Mouse (Mus musculus): ENCODE data around the gene Rasa3. TPM values are rescaled to one million over a fixed set of nuclear protein-coding genes. Genes with fewer than 3 reads are reported as not detected.

Gene Rasa3
- polyA plus RNA-seq (2016; fragmentation: Nextera tagmentation; extraction: Ambion mirVana), result 24.8 and 27.2 TPM in 2 replicates

- Histone ChIP-seq H3K9me3 (no peaks in the 10 kb centered on the region), H3K4me1 (peaks cover 30% of the 10 kb centered on the region), H3K27me3 (ENCODE audit: poor library complexity, severe bottlenecking) (peaks cover 40% of the 10 kb centered on the region), H3K4me3 (peak within 1 kb of the TSS; percentile 83), H3K27ac (peak within 1 kb of the TSS; percentile 91), H3K36me3 (replicated peaks) (no peaks in the 10 kb centered on the region)
- DNase-seq (ENCODE audit: extremely low spot score, low spot score), result peak; percentile 93
- under 1% methylated on average over 39 of the region's 42 CpGs for WGBS
Measured at GRCm38 (mm10) chr8:13677413-13677883, at the start of gene Rasa3. Gene Rasa3 (minus strand): TSS chr8:13677603.

GRCm38 (mm10) chr8:13725722-13726121, 48.3 kb upstream of the Rasa3 start:
- H3K4me1 ChIP-seq, result no peaks in the 10 kb centered on the region
- H3K27me3 ChIP-seq (ENCODE audit: poor library complexity, severe bottlenecking), result no peaks in the 10 kb centered on the region
- no peak for DNase-seq (ENCODE audit: extremely low spot score, low spot score)
- no peaks in the 10 kb centered on the region for H3K9me3 ChIP-seq
- H3K4me3 ChIP-seq, result no peak overlapping the region
- no peak overlapping the region for H3K27ac ChIP-seq
- H3K36me3 ChIP-seq (replicated peaks), result no peaks in the 10 kb centered on the region

- DNase-seq (ENCODE audit: extremely low spot score, low spot score), result no peak
- no peaks in the 10 kb centered on the region for H3K4me1 ChIP-seq
- no peaks in the 10 kb centered on the region for H3K27me3 ChIP-seq (ENCODE audit: poor library complexity, severe bottlenecking)
- H3K9me3 ChIP-seq, result peaks cover 3% of the 10 kb centered on the region; the same call in 1 of the 2 replicates
- H3K36me3 ChIP-seq (replicated peaks), result no peaks in the 10 kb centered on the region
- no peak overlapping the region for H3K27ac ChIP-seq
- 94% methylated on average over 8 of the region's 8 CpGs for WGBS
- no peak overlapping the region for H3K4me3 ChIP-seq
Measured at GRCm38 (mm10) chr8:13718980-13719379, 41.6 kb upstream of the Rasa3 start.

GRCm38 (mm10) chr8:13708514-13708913, 31.1 kb upstream of the Rasa3 start:
- Histone ChIP-seq H3K4me3 (no peak overlapping the region), H3K36me3 (replicated peaks) (no peaks in the 10 kb centered on the region), H3K27me3 (ENCODE audit: poor library complexity, severe bottlenecking) (no peaks in the 10 kb centered on the region), H3K9me3 (peaks cover 5% of the 10 kb centered on the region; the same call in 1 of the 2 replicates), H3K4me1 (peaks cover 19% of the 10 kb centered on the region), H3K27ac (no peak overlapping the region)
- WGBS, result 90% methylated on average over 5 of the region's 5 CpGs
- DNase-seq (ENCODE audit: extremely low spot score, low spot score), result no peak

- Histone ChIP-seq H3K36me3 (replicated peaks) (no peaks in the 10 kb centered on the region), H3K9me3 (peaks cover 5% of the 10 kb centered on the region; the same call in 1 of the 2 replicates), H3K4me3 (no peak overlapping the region), H3K4me1 (peaks cover 25% of the 10 kb centered on the region), H3K27me3 (ENCODE audit: poor library complexity, severe bottlenecking) (no peaks in the 10 kb centered on the region), H3K27ac (0 out of 2 replicates have a peak overlapping the region, but pooled peaks have one; percentile 85)
- 90% methylated on average over 5 of the region's 5 CpGs for WGBS
- DNase-seq (ENCODE audit: extremely low spot score, low spot score), result no peak
Measured at GRCm38 (mm10) chr8:13706918-13707317, 29.5 kb upstream of the Rasa3 start.

GRCm38 (mm10) chr8:13705668-13706067, 28.3 kb upstream of the Rasa3 start, which contains the start of gene Cfap97d2:
Gene Cfap97d2 (plus strand): TSS chr8:13705889.
- Histone ChIP-seq H3K27me3 (ENCODE audit: poor library complexity, severe bottlenecking) (no peaks in the 10 kb centered on the region), H3K4me3 (peak within 1 kb of the TSS; percentile 34), H3K4me1 (peaks cover 25% of the 10 kb centered on the region), H3K27ac (peak within 1 kb of the TSS; percentile 85), H3K36me3 (replicated peaks) (no peaks in the 10 kb centered on the region), H3K9me3 (peaks cover 5% of the 10 kb centered on the region; the same call in 1 of the 2 replicates)
- WGBS, result 3% methylated on average over 5 of the region's 5 CpGs
- DNase-seq (ENCODE audit: extremely low spot score, low spot score), result peak; percentile 89

- no peak for DNase-seq (ENCODE audit: extremely low spot score, low spot score)
- Histone ChIP-seq H3K9me3 (peaks cover 5% of the 10 kb centered on the region; the same call in 1 of the 2 replicates), H3K36me3 (replicated peaks) (no peaks in the 10 kb centered on the region), H3K27me3 (ENCODE audit: poor library complexity, severe bottlenecking) (no peaks in the 10 kb centered on the region), H3K27ac (no peak overlapping the region), H3K4me1 (peaks cover 25% of the 10 kb centered on the region), H3K4me3 (no peak overlapping the region)
- 91% methylated on average over 4 of the region's 4 CpGs for WGBS
Measured at GRCm38 (mm10) chr8:13704301-13704700, 26.9 kb upstream of the Rasa3 start.

GRCm38 (mm10) chr8:13703756-13704155, 26.4 kb upstream of the Rasa3 start:
- 91% methylated on average over 6 of the region's 6 CpGs for WGBS
- Histone ChIP-seq H3K27me3 (ENCODE audit: poor library complexity, severe bottlenecking) (no peaks in the 10 kb centered on the region), H3K4me1 (peaks cover 25% of the 10 kb centered on the region), H3K36me3 (replicated peaks) (no peaks in the 10 kb centered on the region), H3K9me3 (peaks cover 2% of the 10 kb centered on the region; the same call in 1 of the 2 replicates), H3K4me3 (no peak overlapping the region), H3K27ac (no peak overlapping the region)
- DNase-seq (ENCODE audit: extremely low spot score, low spot score), result no peak

- WGBS, result 53% methylated on average over 4 of the region's 4 CpGs
- H3K4me3 ChIP-seq, result no peak overlapping the region
- DNase-seq (ENCODE audit: extremely low spot score, low spot score), result no peak
- H3K36me3 ChIP-seq (replicated peaks), result no peaks in the 10 kb centered on the region
- no peaks in the 10 kb centered on the region for H3K27me3 ChIP-seq (ENCODE audit: poor library complexity, severe bottlenecking)
- H3K9me3 ChIP-seq, result no peaks in the 10 kb centered on the region
- H3K27ac ChIP-seq, result no peak overlapping the region; the same call in none of the 2 replicates
- peaks cover 25% of the 10 kb centered on the region for H3K4me1 ChIP-seq
Measured at GRCm38 (mm10) chr8:13702755-13703154, 25.4 kb upstream of the Rasa3 start.

GRCm38 (mm10) chr8:13699323-13699949, 22.0 kb upstream of the Rasa3 start:
- no peaks in the 10 kb centered on the region for H3K36me3 ChIP-seq (replicated peaks)
- H3K4me3 ChIP-seq, result no peak overlapping the region
- H3K4me1 ChIP-seq, result peaks cover 25% of the 10 kb centered on the region
- no peak overlapping the region for H3K27ac ChIP-seq
- no peaks in the 10 kb centered on the region for H3K27me3 ChIP-seq (ENCODE audit: poor library complexity, severe bottlenecking)
- WGBS, result 73% methylated on average over 5 of the region's 5 CpGs
- no peak for DNase-seq (ENCODE audit: extremely low spot score, low spot score)
- H3K9me3 ChIP-seq, result no peaks in the 10 kb centered on the region

- no peaks in the 10 kb centered on the region for H3K36me3 ChIP-seq (replicated peaks)
- DNase-seq (ENCODE audit: extremely low spot score, low spot score), result no peak
- no peak overlapping the region for H3K27ac ChIP-seq
- no peaks in the 10 kb centered on the region for H3K9me3 ChIP-seq
- 90% methylated on average over 3 of the region's 3 CpGs for WGBS
- no peaks in the 10 kb centered on the region for H3K27me3 ChIP-seq (ENCODE audit: poor library complexity, severe bottlenecking)
- H3K4me3 ChIP-seq, result no peak overlapping the region
- peaks cover 27% of the 10 kb centered on the region for H3K4me1 ChIP-seq
Measured at GRCm38 (mm10) chr8:13698281-13698680, 20.9 kb upstream of the Rasa3 start.

GRCm38 (mm10) chr8:13697681-13698080, 20.3 kb upstream of the Rasa3 start:
- WGBS, result 87% methylated on average over 8 of the region's 8 CpGs
- peaks cover 25% of the 10 kb centered on the region for H3K4me1 ChIP-seq
- H3K4me3 ChIP-seq, result no peak overlapping the region
- no peaks in the 10 kb centered on the region for H3K36me3 ChIP-seq (replicated peaks)
- H3K27ac ChIP-seq, result 0 out of 2 replicates have a peak overlapping the region, but pooled peaks have one; percentile 66
- no peak for DNase-seq (ENCODE audit: extremely low spot score, low spot score)
- no peaks in the 10 kb centered on the region for H3K27me3 ChIP-seq (ENCODE audit: poor library complexity, severe bottlenecking)
- H3K9me3 ChIP-seq, result no peaks in the 10 kb centered on the region

- H3K27ac ChIP-seq, result peak overlapping the region; percentile 66; the same call in 1 of the 2 replicates
- no peak for DNase-seq (ENCODE audit: extremely low spot score, low spot score)
- H3K36me3 ChIP-seq (replicated peaks), result no peaks in the 10 kb centered on the region
- H3K9me3 ChIP-seq, result no peaks in the 10 kb centered on the region
- H3K4me1 ChIP-seq, result peaks cover 27% of the 10 kb centered on the region
- WGBS, result 81% methylated on average over 8 of the region's 8 CpGs
- no peaks in the 10 kb centered on the region for H3K27me3 ChIP-seq (ENCODE audit: poor library complexity, severe bottlenecking)
- no peak overlapping the region for H3K4me3 ChIP-seq
Measured at GRCm38 (mm10) chr8:13697196-13697595, 19.8 kb upstream of the Rasa3 start.
